Mouse (Mus musculus) kidney, adult 18-20 months (tissue): ENCODE results near the gene Camta1.

Experiments
- DNase-seq: peaks from one replicate; pipeline ENCODE4 v3.0.0; 2021

Gene Camta1

DNA sequence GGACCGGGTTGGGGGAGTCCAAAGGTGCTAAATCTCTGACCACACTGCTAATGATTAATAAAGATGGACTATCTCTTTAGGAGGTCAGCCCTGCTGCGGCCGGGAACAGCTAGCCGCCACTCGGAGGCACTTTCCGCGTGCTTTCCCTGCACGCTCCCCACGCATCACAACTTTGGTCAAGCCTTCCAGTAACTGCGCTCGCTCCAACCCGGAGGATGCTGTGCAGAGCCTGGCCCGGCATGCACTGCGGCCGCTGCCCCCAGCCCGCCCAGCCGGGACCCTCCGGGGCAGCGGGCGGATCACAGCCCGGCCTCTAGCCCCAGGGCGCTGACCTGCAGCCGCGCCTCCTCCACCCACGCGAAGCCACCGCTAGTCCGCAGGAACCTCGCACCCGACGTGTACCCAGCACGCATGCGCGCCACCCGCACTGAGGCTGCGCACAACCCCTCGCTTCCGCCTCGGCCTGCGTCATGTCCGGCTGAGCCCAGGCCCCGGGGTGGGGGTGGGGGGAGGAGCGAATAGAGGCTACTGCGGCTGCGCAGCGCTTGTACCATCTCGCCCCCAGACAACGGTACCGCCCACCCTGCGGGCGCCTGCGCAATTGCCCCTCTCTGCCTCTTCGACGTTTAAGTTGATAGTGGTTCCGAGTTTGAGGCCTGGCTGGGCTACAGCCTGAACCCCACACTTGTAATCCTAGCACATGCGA is 952.1 kb downstream of the Camta1 start:
- peak; percentile 96 for DNase-seq

DNA sequence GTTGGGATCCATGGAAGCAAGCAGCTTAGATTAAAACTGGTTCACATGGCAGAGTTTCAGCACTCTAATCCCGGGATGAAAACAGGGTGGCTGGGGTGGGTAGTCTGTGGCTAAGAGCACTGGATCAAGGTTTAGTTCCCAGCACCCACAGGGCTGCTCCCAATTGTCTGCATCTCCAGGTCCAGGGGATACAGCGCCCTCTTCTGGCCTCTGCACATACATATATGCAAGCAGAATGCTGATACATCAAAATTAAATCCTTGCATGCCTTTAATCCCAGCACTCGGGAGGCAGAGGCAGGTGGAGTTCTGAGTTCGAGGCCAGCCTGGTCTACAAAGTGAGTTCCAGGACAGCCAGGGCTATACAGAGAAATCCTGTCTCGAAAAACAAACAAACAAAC is 953.2 kb downstream of the Camta1 start:
- peak; percentile 18 for DNase-seq

DNA sequence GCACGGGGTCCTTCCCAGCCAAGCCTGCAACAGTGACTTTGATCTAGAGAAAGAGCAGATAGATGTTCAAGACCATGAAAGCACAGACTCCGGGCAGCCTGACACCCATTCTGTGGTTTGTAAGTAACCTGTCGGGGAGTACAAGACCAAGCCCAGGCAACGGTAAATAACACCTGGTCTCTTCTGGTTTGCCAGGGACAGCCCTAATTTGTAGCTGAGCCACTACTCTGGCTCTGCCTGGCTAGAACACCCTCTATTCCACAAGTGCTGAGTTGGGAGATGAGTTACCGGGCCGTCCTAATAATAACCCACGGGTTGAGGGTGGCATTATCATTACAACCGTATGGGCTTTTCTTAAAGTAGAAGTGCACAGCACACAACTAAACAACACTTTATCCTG is 954.6 kb downstream of the Camta1 start:
- DNase-seq: peak; percentile 12

DNA sequence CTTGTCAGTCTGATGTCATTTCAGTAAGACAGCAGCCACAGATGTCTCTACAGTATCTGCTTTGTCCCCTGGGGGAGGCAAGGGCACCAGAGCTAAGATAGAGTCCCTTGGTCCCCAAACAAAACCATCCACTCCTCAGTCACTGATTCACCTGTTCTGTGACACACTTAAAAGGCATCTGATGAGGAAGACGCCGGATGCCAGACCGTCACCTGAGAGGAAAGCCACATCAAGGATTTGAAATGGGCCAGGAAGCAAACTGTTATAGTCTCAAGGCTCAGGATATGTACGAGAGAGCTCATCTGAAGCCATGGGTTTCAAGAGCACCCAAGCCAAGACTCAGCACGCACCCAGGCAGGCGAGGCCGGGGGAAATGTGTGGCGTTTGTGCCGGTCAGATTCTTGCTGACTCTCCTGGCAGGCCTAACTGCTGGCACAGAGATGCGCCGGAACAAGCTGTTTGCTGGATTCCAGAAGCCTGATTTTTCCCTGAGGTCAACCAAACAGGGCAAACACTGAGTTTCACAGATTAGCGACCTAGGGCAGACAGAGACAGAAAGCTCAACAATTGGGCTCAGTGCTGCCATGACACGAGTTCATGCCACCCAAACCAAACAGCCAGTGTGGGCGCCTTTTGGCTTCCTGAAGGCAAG is 958.5 kb downstream of the Camta1 start:
- peak; percentile 72 for DNase-seq

DNA sequence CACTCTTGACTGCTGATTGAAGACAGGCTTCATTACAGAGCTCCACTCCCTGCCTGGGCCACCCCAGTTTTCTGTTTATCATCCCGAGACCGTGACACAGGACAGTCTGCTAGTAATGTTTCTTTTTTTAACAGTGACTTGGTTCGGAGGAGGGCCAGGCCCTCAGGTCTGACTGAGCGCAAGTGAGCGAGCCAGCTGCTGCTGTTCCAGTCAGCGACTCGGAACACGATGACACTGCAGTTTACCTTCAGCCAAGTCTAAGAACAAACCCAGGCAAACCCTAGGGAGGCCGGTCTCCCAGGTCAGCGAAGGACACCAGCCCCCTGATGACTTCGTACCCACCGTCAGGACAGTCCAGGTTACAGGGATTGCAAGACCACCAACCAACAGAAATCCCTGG is 959.6 kb downstream of the Camta1 start:
- peak; percentile 70 for DNase-seq

DNA sequence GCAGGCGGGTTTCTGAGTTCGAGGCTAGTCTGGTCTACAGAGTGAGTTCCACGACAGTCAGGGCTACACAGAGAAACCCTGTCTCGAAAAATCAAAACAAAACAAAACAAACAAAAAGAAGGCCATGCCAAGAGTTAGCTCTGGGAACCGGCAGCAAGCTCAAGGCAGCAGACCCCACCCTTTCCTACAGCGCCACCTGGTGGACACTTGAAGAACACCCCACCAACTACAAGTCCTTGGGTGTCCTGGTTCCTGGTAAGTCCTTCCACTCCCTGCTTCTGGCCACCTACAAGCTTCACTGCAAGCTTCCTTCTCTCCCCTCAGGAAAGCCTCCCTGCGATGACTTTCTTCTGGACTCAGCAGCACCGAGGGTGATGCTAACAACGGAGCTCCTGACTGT is 960.0 kb downstream of the Camta1 start:
- DNase-seq: peak; percentile 81

DNA sequence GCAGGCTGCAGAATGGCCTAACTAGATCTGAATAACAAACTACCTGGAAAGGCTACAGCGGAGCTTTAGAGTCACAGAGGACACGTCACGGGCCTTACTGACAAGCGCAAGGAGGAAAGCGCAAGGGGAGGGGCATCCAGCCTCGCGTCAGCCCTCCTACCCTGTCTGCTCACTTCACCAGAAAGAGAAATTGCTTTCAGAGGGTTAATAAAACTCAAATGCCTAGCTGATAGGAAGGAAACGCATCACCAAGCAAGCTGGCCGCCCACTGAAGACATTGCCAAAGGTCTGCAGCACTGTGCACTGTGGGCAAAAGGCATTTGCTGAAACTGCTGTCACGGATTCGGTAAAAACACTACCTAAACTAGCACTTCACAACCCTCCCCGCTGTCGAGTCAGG is 961.2 kb downstream of the Camta1 start:
- peak; percentile 49 for DNase-seq

DNA sequence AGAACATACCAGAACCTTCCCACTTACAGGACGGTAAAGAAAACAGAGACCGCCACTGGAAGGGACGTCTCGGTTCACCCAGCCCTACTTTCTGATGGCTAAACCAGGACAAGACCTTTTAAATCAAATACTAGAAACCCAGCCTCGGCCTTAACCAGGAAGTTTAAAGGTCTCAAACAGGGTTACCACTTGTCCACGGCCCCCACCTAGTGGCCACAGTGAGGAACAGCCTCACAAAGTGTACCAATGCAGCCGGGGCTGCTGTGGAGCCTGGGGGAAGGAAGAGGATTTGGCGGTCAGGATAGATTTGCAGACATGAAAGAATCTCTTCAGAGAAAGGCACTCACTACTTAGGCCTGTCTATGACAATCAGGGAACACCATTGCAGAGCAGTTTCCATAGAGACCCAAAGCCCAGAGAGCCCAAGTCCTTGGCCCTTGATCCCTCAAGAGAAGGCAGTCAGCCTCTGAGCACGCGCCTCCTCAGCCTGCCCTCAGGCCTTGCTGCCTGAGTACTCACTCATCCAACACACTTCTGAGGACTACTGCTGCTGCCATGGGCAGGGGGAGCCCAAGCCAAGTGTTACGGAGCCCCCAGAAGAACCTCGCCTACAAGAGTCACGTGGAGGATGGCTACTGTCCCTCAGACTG is 962.8 kb downstream of the Camta1 start:
- DNase-seq: peak; percentile 74

DNA sequence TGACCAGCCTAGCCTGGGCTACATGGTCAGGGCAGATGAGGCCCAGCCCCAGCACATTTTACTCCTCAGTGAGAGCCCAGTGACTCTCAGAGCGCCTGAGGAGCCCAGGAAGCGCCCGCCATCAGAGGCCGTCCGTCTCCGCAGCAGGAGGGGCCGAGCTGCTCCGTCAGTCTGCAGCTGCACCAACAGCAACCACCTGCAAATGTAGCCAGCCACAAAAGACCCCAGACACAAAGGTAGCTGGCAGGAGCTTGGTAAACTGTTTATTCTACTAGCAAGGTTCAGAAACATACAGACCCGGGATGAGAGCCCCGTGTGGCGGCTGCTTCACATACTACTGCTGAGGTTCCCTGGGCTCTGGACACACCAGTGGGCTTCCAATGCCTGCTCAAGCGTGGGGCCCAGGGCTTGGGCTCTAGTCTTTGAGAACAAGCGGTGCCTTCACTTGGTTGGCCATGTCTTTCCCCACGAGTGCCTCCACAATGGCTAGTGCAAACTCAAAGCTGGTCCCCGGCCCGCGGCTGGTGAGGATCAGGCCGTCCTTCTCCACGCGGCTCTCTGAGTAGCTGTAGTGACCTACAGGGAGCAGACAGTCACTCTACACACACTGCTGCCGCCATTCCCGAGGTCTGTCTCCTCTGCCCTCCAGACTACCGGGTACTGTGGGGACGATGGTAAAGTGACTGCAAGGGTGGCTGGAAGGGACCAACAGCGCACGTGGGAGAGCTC is 964.6 kb downstream of the Camta1 start:
- DNase-seq: no peak

DNA sequence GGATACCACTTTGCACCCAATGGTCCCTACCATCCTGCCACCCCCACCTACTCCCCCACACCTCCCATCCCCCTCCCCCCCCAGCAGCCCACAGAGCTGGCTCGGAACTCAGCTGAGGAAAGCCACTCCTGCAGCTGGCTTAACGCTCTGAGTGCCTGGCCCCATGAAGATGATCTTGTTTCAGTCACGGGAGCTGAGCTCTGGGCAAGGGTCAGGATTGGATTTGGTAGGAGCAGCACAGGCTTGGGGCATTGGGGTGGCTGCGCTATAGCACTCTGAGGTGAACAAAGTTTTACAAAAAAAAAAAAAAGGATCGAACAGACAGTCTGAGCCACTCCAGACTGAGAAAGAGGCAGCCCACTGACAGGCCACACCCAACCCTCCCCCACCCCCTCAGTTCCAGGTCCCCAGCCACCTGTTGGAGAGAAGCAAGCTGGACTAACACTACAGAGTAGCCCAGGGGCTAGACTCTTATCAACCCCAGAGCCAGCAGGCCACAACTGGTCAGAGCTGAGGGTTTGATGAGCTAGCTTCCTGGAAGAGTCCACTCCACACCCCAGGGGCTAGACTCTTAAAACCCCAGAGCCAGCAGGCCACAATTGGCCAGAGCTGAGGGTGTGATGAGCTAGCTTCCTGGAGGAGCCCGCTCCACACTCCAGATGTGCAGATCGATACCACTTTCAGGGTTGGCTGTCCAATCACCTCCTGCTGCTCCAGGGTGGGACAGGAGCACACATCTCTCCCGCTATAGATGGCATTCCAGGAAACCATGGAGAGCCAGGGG is 966.8 kb downstream of the Camta1 start:
- peak; percentile 32 for DNase-seq

DNA sequence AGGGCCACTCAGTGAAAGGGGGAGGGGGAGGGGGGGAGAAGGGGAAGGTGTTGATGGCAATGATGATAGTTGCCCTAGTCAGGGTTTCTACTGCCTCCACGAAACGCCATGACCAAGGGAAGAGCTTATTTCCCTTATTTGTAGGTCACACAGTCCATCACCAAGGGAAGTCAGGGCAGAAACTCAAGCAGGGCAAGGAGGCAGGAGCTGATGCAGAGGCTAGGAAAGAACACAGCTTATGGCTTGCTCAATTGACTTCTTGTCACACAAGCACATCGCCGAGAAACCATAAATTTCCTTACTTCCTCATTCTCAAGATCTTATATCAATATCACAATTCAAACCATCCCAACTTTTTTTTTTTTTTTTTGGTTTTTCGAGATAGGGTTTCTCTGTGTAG is 970.4 kb downstream of the Camta1 start:
- DNase-seq: no peak

DNA sequence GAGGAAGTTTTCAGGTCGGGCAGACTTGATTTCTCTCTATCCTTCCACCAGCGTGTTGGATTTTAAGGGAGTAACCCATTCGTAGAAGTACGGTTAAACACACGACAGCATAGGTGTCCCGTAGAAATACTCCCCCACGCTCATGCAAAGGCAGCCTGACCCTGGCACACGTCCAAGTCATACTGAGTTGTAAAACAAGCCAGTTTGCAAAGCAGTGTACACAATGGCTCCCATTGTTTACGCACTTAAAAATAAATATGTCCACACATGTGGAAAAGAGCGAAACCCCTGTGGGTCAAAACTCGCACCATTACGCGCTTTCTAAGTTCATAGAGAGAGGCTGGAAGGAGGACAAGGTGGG is 971.7 kb downstream of the Camta1 start:
- DNase-seq: peak; percentile 31

DNA sequence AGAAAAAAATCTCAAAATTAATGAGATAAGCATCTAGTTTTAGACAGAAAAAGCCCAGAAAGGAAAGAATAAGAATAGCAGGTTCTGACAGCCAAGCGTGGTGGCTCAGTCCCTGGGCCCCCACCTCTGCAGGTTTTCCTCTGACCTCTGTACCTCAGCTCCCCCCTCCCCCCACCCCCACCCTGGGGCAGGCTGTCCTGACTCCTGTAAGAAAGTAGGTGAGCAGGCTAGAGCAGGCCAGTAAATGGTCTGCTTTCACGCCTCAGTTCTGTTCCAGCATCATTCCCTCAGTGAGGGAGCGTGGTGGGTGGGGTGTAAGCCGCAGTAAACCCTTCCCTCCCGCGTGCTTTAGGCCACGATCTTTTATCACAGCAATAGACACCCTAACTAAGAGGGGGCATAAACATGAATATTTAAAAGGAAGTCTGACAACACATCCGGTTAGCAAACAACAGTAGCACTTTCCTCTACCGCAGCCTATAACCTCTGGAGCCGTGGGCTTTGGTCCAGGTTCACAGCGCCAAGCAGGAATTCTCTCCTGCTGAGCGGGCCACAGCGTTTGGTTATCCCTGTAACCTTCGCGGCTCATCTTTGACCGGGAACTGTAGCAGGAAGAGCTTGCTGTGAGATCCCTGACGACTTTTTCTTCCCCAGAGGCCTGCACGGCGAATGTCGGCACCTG is 972.3 kb downstream of the Camta1 start:
- DNase-seq: peak; percentile 38

DNA sequence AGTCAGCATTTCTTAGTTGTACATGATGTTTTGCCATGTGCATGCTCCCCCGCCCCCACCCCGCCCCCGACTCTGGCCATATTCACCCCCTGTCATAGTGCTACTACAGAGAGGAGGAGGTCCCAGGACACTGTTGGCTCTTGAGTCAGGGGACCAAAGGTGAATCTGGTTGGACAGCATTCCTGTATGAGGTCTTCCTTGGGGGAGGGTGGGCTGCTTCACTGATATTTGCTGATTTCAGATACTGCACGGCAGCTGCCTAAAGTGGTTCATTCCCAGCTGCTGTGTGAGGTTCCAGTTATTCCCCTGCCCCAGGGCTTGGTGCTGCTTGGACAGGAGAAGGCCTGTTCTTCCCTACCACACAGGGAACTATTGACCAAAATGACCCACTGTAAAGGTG is 973.2 kb downstream of the Camta1 start:
- peak; percentile 4 for DNase-seq

DNA sequence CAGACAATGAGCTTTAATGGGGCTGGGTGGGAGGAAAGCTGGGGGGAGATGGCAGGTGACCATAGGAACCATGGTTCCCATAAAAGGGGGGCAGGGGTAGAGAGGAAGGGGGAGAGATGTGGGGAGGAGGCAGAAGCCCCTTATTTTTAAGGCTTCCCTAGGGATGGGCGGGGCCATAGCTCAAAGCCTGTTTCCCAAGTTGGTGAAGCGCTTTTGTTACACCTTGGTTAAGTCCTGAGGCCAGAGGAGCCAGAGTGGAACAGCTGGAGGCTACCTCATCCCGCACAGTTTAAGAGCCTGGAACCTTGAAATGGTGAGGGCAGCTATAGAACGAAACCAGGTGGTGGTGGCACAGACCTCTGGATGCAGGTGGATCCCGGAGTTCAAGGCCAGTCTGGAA is 973.8 kb downstream of the Camta1 start:
- no peak for DNase-seq

DNA sequence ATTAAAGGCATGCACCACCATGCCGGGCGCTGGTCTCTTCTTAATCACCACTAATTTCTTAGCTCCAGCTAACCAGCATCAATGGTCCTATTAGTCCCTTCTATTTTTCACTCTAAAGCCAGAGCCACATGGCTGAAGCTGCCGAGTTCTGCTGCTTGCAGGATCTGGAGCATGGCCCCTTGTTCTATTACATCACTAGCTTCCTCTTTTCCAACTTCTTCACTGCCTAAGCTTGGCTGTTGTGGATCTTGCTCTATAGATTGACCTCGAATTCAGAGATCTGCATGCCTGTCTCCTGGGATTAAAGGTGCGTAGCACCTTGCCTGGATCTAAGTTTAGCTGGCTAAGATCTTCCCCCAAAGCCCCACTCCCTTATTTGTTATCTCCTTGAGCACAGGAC is 979.0 kb downstream of the Camta1 start:
- DNase-seq: no peak

DNA sequence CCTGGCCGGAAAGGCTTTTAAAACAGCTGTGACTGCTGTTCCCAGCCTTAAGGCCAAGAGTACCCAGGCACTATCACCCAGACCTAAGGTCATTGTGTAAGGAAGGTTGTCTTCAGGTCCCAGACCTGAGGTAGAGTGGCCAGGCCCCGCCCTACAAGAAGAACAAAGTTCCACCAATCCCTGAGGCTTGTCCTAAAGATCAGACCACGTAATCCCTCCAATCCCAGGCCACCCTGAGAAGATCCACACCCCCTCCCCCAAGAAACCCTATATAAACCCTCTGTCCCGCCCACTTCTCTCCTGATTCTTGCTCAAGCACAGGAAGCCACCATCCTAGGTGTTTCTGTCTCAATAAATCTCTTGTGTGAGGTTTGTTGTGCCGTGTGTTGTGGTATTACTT is 981.3 kb downstream of the Camta1 start:
- DNase-seq: no peak

DNA sequence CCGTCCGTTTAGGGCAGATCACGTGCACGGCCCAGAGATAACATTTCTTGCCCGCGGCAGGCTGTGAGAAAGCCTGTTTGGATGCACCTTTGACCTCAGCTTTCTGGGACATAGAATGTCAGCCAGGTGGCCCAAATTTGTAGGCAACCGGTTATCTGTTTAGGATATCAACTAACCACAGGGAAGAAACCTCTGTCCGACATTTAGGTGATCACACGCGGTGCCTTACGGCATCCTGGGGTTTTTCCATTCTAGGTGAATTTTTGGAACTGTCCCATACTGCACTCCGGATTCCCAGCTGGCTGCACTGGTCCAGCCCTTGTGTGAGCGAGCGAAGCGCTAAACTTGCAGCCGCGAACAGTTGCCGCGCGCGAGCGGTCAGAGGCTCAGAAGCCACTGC is 982.0 kb downstream of the Camta1 start:
- DNase-seq: no peak

DNA sequence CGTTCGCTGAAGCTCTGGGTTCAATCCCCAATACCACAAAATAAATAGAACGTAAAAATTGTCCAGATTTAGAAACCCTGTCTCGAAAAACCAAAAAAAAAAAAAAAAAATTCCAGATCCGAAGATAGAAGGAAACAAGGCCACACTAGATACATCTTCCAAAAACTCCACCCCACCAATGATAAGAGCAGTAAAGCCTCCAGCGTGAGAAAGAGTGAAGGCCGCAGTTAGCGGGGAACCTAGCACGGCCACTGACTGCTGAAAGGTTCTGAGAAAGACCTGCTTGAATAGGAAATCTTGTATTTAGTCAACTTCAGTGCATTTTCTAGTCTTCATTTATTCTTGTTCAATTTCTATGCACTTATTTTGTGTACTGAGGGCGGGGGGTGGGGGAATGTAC is 986.3 kb downstream of the Camta1 start:
- no peak for DNase-seq

DNA sequence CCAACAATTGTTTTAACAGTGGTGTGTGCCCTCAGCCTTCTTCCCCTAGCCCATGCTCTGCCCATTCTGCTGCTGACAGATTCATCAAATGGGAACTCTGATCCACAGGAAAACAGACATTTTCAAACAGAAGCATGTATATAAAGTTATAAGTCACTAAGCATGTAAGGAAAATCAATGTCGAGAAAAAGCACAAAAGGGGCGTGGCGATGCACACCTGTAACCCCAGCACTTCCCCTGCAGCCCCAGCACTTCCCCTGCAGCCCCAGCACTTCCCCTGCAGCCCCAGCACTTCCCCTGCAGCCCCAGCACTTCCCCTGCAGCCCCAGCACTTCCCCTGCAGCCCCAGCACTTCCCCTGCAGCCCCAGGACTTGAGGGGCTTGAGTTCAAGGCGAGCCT is 987.3 kb downstream of the Camta1 start:
- peak; percentile 15 for DNase-seq

DNA sequence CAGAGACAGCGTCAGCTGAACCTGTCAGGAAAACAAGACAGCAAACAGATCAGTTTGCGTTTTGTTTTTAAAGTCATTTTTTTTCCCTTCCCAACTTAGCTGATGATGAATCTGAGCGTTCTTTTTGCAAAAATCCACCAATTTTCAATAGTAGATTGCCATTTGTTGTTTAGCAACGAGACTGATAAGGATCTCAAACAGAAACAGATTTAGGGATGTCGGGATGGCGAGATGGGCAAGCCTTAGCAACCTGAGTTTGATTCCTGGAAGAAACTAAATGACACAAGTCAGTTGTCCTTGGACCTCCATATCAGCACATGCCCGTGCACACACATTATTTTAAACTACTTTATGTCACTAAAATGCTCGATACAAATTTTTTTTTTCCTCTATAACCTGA is 989.0 kb downstream of the Camta1 start:
- no peak for DNase-seq

DNA sequence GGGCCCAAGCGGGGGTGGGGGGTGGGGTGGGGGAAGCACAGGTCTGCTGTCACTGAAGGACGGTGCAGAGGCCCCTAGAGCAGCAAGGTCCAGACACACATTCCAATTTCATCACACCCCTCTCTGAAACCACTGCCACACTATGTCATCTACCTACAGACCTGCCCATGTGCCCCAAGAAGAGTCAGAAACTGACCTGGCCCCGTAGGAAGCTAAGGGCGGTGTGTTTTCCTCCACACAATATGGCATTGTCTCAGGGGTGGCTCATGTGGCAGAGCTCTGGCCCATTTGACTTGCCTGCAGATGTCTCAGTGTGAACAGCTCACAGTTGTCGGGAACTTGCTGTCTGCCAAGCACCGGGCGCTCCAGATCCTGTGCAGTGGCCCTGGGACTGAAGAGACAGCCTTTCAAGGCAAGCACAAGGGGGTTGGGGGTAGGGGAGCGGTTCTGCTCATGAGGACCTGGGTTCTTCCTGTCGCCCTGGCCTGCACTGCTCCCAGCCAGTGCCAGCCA is 989.5 kb downstream of the Camta1 start:
- DNase-seq: peak; percentile 69
